Mouse (Mus musculus): ENCODE data around the gene Slc7a5.

Gene Slc7a5

GRCm38 (mm10) chr8:121884181-121884580 lies 23.3 kb downstream of the Slc7a5 start:
- no peak for DNase-seq (ENCODE audit: low read depth, low spot score)

GRCm38 (mm10) chr8:121881921-121882320 lies 25.6 kb downstream of the Slc7a5 start:
- no peak for DNase-seq (ENCODE audit: low read depth, low spot score)

GRCm38 (mm10) chr8:121880818-121881217 lies 26.7 kb downstream of the Slc7a5 start:
- no peak for DNase-seq (ENCODE audit: low read depth, low spot score)

GRCm38 (mm10) chr8:121879712-121880111 lies 27.8 kb downstream of the Slc7a5 start:
- DNase-seq (ENCODE audit: low read depth, low spot score) = no peak

GRCm38 (mm10) chr8:121877828-121878480 lies 29.5 kb downstream of the Slc7a5 start:
- DNase-seq (ENCODE audit: low read depth, low spot score) = no peak

- no peak for DNase-seq (ENCODE audit: low read depth, low spot score)
Observed at GRCm38 (mm10) chr8:121877212-121877611, 30.3 kb downstream of the Slc7a5 start.

- DNase-seq (ENCODE audit: low read depth, low spot score) = no peak
Observed at GRCm38 (mm10) chr8:121875517-121875916, 32.0 kb downstream of the Slc7a5 start.

GRCm38 (mm10) chr8:121875045-121875444 lies 32.4 kb downstream of the Slc7a5 start:
- no peak for DNase-seq (ENCODE audit: low read depth, low spot score)

GRCm38 (mm10) chr8:121874031-121874430 lies 33.5 kb downstream of the Slc7a5 start:
- peak; percentile 56 for DNase-seq (ENCODE audit: low read depth, low spot score)

- DNase-seq (ENCODE audit: low read depth, low spot score) = no peak
Observed at GRCm38 (mm10) chr8:121871833-121872440, 35.6 kb downstream of the Slc7a5 start.

- DNase-seq (ENCODE audit: low read depth, low spot score) = no peak
Observed at GRCm38 (mm10) chr8:121870190-121870589, 37.3 kb downstream of the Slc7a5 start.

- DNase-seq (ENCODE audit: low read depth, low spot score) = no peak
Observed at GRCm38 (mm10) chr8:121868896-121869295, 38.6 kb downstream of the Slc7a5 start.

GRCm38 (mm10) chr8:121868196-121868595 lies 39.3 kb downstream of the Slc7a5 start:
- DNase-seq (ENCODE audit: low read depth, low spot score) = no peak

- DNase-seq (ENCODE audit: low read depth, low spot score) = no peak
Observed at GRCm38 (mm10) chr8:121865356-121865755, 42.1 kb downstream of the Slc7a5 start.

- DNase-seq (ENCODE audit: low read depth, low spot score) = no peak
Observed at GRCm38 (mm10) chr8:121861806-121862548, 45.5 kb downstream of the Slc7a5 start.

- no peak for DNase-seq (ENCODE audit: low read depth, low spot score)
Observed at GRCm38 (mm10) chr8:121861276-121861675, 46.2 kb downstream of the Slc7a5 start.

GRCm38 (mm10) chr8:121857747-121858146 lies 49.7 kb downstream of the Slc7a5 start:
- no peak for DNase-seq (ENCODE audit: low read depth, low spot score)

- no peak for DNase-seq (ENCODE audit: low read depth, low spot score)
Observed at GRCm38 (mm10) chr8:121857331-121857730, 50.2 kb downstream of the Slc7a5 start.

- DNase-seq (ENCODE audit: low read depth, low spot score) = no peak
Observed at GRCm38 (mm10) chr8:121856071-121856746, 51.3 kb downstream of the Slc7a5 start.

GRCm38 (mm10) chr8:121853586-121853985 lies 53.9 kb downstream of the Slc7a5 start:
- DNase-seq (ENCODE audit: low read depth, low spot score) = no peak

GRCm38 (mm10) chr8:121852464-121852863 lies 55.0 kb downstream of the Slc7a5 start:
- peak; percentile 75 for DNase-seq (ENCODE audit: low read depth, low spot score)

- DNase-seq (ENCODE audit: low read depth, low spot score) = peak; percentile 34
Observed at GRCm38 (mm10) chr8:121851716-121852115, 55.8 kb downstream of the Slc7a5 start.
